Mouse (Mus musculus) testis, postnatal 10 days (tissue): ENCODE measurements around the gene Rom1.

Experiments
- DNase-seq: peaks from one replicate; pipeline ENCODE4 v3.0.0; 2021; ENCODE audit warnings: low spot score

Rom1 gene

DNA sequence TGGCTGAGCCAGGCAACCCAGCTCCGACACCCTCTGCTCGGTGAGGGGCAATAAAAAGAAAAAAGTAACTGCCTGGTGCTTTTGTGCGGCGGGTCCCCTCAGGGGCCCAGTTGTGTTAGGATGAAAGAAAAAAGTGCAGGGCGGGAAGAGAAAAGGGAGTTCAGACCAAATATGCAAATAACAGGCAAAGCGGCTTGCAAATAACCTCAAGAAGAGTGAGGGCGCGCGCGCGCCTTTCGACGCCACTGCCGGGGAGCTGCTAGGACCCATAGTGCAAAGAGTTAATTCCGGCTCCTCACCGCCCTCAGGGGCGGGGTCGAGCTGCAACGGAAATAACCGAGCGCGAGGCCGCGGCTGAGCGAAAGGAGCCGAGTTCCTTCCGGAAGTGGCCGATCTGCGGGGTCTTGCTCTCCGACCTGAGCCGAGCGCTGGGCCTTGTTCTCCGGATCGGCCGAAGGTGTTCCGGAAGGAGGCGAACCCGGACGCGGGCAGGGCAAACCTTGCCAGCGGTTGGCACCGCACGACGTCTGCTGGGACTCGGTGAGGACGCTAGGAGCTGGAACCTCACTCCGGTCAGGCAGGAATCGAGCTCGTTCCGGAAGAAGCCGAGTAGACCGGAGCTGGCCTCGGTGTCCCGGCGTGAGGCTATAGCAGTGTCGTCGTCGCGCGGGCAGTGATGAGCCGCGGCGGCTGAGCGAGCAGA is 12.5 kb upstream of the Rom1 start, which contains the start of gene Mta2:
TSS of gene Mta2 (plus strand) at position 361 of the 703 bp plus-strand sequence.
- DNase-seq = peak; percentile 98

DNA sequence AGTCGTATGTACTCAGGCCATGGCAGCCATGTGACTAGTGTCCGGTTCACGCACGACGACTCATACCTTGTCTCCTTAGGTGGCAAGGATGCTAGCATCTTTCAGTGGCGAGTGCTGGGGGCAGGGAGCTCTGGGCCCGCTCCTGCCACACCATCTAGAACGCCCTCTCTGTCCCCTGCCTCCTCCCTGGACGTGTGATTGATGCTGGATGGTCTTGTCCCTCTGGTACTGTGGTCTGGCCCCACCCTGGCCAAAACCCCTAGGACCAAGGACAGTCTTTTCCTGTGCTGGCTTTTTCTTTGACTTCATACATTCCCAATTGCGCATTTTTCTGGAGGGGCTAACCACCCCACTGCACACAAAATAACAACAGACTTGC is 12.0 kb upstream of the Rom1 start:
- no peak for DNase-seq

DNA sequence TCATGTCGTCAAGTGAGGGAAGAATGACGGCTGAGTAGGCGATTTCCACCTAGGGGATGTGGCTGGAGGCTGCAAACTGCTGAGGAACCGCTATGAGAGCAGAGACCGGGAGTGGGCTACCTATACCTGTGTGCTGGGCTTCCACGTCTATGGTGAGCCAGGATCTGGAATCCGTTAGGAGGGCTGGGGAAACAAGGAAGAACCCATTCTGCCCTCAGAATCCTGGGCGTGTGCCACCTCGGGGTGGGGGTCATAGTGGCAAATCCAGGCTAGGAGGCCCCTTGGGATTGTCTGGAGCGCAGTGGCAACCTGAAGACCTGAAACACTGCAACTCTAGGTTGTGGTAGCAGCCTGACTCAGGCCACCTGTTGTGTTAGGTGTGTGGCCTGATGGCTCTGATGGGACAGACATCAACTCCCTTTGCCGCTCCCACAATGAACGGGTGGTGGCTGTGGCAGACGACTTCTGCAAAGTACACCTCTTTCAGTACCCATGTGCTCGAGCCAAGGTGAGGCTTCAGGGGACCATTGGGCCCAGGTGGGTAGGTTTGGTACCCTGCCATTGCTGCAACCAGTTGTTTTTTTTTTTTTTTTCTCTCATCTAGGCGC is 11.5 kb upstream of the Rom1 start:
- no peak for DNase-seq

DNA sequence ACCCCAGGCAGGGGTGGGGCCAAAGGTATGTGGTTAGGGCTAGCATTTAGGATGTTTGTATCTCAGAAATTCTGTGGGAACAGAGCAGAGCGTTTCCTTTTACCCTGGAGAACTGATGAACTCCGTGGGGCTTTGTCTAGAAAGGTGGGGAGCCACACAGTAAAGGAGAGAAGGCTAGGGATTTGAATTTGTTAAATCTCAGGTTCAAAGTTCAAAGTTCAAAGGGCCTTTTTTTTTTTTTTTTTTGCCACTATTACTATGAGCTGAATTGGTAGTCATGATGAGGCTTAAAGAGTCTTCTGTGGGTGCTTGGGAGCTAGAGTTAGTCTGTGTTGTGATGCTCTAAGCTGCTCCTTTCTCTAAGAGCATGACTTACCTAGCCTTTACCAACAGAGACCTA is 7.6 kb upstream of the Rom1 start:
- no peak for DNase-seq

DNA sequence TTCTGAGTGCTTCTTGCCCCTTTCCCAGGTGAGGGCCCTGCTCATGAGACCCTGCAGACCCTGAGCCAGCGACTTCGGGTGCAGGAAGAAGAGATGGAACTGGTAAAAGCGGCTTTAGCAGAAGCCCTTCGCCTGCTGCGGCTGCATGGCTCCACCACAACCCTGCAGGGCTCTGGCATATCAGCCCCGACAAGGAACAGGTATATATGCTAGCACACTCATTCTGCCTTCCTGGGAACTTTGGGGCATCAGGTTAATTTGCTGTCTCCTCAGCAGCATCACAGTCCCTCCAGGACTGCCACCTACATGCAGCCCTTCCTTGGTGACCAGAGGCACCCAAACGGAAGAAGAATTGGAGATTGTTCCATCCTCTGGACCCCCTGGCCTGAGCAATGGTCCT is 1.6 kb upstream of the Rom1 start:
- no peak for DNase-seq

DNA sequence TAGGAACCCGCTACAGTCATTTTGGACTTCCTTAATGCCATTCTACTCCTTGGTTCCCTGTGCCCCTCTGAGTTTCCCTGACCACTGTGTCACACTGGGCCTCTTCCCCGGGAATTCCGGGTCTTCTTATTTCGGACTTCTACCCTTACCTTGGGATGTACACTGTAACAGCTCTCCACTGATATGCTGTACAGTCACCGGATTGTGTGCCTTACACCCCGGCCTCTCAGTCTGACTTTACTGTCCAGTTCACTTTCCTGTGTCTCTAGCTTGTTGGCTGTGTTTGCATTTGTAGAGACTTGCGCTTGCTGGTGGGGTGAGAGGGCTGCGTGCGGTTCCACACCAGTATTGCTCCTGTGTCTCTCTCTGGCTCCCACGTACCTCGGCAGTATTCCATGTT is 961 bp upstream of the Rom1 start:
- DNase-seq = no peak

DNA sequence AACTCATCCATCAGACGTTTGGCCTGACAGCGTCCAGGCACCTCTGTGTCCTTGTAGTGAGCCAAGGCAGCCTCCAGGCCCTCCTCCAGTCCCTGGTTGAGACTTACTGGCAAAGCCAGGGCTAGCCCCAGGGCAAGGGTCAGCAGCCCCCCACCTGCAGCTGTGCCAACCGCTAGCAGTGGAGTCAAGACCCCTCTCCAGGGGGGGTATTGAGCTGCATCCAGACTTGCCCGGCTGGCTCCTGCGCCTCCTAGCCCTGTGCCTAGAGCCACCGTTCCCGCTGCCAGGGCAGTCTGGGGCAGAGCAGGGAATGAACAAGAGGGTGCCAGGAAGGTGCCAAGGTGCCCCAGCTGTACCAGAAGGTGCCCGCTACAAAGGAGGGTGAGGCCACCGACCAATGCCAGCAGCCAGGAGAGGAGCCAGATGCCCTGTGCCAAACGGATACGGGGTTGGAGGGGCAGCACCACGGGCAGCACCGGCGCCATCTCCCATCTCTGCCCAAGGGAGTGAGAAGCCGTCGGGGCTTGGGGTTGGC is 400 bp downstream of the Rom1 start:
- no peak for DNase-seq

DNA sequence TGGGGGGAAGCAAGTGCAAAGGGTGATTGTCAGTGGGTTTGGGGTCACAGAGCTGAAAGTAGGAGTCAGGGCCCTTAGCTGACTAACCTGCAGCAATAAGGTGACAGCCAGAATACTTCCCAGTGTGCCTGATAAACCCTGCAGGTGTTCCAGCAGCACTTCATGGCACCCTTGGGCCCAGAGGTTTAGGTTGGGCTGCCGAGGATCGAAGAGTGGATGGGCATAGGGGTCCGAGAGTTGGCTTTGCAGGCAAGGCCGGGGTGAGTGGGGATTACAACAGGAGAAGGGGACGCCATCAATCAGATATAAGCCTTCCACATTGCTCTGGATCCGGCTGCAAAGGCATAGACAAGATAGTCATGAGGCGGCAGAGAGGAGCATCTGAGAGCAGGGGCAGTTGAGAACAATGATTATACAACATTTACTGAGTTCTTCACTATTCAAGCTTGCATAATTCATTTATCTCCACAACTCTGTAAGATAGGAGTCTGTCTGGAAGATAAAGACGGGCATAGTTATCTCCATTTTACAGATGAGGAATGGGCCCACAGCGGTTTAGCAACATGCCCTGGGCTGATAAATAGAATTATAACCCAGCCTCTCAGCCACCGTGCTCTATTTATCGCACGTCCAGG is 1.1 kb downstream of the Rom1 start:
- DNase-seq = no peak

DNA sequence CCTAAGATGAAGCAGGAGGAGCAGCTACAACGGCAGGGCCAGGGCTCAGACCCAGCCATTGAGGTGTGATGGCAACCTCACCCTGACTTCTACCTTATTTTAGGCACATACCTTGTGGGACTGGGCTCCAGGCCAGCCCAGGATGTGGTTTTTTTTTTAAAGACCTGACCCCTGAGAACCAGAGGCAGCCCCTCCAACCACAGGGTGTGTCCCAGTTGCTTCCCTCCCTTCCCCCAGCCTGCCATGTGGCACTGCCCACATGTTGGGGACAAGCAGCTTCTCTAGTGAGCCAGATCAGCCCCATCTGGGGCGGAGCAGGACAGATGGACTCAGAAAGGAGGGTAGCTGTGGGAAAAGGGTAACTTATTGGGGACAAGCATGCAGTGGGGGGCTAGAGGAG is 2.4 kb downstream of the Rom1 start:
- DNase-seq = no peak

DNA sequence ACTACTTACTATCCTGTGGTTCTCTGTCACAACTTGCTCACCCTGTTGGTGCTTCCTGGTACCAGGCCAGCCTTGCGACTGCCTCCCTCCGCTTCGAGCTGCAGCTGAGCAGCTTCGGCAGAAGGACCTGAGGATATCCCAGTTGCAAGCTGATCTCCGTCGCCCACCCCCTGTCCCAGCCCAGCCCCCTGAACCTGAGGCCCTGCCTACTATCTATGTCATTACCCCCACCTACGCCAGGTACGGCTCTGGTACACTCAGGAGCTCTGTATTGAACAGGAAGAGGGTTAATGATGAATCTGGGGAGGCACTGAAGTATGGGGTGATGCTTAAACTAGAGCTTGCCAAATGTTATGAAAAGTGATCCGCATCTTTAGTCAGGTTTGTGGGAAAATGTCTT is 7.4 kb downstream of the Rom1 start:
- no peak for DNase-seq

DNA sequence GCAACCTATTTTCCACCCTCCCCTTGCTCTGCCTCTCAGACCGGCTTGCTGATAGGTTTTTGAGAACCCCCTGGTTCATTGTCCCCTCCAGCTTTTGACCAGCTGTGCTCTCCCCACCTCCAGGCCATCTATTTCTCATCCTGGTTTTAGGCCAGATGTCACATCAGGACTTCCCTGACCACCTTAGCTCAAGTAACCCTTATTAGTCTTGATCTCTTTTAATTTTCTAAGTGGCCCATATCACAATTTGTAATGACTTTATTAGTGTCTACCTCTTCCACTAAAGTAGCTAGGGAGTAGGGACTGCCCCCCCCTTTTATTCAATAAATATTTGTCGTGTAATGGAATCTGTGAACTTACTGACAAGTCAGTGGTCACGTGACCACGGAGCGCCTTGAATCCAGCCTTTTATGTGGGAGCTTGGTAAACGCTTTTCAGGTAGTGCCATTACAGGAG is 8.3 kb downstream of the Rom1 start:
- DNase-seq = no peak

DNA sequence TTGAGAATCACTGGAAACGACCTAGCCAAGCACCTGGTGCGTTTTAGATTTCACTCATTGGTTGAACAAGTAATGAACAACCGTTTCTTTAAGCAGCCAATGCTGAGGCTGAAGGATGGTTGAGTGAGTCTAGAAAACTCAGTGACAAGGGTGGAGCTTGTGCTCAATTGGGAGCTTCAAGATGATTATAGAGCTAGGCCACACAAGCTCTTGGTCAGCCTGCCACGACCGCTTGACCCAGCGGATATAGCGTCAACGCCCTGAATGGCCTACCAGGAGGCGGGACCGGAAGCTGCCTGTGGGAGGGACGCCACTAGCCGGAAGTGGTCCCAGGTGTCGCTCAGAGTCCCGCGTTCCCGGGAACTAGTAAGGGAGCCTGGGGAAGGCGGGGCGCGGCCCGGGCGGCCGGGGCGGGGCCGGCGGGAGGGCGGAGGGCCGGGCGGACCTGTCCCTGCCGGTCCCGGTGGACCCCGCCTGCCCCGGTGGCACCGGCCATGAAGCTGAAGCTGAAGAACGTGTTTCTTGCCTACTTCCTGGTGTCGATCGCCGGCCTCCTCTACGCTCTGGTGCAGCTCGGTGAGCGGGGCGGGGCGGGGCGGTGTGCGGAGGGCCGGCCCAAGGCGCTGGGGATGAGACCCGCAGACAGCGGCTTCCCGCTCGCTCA is 9.0 kb downstream of the Rom1 start, which contains the start of gene B3gat3:
TSS of gene B3gat3 (plus strand) at position 302 of the 664 bp plus-strand sequence.
- DNase-seq = peak; percentile 94

DNA sequence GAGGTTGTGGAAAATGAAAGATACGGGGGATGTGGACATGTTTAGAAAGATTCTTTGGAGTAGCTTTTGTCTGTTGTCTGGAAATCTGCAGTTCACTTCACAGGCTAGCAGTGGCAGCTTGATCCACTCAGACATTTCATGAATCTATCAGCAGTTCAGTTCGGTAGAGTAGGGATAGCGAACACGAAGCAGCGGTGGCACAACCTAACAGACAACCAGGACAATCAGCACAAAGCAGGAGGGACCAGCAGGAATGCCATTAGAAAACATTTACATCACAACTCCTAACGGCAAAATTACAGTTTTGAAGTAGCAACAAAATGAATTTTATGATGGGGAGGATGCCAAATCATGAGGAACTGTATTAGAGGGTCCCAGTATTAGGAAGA is 9.5 kb downstream of the Rom1 start:
- DNase-seq = no peak

DNA sequence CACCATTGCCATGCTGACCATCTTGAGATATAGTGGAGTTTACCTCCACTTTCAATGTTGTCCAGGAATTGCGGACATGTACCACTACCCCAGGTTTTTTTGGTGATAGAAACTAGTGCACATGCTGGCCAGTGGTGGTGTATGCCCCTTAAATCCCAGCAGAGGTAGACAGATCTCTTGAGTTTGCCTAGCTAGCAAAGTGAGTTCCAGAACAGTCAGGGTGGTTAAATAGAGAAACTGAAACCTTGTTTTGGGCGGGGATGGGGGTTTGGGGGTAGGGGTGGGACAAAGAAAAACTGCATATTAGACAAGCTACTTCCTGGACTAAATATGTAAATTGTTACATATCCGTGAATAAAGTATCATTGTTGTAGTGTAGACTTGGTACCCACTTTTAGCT is 10.2 kb downstream of the Rom1 start:
- no peak for DNase-seq

DNA sequence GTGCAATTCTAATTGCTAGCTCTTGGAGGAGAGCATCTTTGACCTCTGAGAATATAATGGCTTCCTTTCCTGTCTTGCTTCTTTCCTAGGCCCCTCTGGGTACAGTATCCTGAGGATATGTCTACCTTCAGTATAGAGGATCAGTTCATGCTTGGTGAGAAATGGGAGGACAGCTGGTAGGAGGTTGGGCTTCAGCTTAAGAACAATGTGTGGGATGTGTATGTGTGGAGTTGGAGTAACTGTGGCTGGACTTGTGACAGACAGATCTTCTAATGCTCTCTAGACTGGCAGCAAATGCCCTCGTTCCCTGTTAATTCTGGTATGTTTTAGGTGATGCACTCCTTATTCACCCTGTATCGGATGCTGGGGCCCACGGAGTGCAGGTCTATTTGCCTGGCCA is 14.9 kb downstream of the Rom1 start:
- DNase-seq = no peak

DNA sequence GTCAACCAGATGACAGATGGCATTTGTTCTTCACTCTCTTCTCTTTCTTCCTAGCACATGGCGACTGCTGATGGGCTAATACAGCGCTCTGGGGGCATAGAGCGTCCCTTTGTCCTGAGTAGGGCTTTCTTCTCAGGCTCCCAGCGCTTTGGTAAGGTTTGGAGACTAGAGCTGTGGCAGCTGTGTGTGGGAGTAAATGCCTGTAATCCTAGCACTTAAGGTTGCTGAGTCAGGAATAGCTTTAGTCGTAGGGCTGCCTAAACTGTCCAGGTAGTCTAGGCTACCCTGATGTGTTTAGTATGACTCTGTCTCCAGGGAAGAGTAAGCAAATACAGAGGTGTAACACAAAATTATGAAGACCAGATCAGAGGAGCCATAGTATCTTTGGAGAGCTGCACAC is 17.3 kb downstream of the Rom1 start:
- DNase-seq = no peak

DNA sequence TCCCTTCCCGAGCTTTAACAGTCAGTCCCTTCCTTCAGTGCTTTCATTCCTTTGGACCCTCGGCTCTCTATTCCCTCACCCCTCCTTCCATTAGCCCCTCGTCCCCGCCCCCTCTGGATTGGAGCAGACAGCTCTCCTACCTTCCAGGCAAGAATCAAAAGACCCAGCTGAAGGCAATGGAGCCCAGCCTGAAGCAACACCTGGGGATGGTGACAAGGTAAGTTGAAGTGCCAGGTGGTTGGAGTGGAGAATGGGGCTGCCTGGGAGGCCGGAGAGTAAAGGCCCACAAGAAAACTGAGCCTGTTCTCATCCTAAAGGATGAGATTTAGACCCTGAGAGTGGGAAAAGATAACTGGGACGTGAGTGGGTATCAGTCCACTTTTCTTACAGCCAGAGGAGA is 20.6 kb downstream of the Rom1 start:
- no peak for DNase-seq

DNA sequence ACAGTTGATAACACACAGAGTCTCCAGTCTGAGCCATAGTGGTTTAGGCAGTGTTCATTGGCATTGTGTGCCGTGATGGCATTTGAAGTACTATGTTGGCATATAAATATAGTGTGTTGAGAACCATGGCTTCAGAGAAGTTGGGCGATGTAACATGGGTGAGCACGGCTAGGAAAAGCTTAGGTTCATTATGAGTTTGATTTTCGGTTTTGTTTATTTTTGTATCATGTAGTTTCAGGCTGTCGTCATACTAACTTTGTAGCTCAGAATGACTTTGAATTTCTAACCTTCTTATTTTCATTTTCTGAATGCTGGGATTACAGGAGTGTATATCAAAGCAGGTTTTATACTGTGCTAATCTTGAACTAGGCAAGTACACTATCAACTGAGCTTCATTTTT is 25.7 kb downstream of the Rom1 start:
- DNase-seq = no peak

DNA sequence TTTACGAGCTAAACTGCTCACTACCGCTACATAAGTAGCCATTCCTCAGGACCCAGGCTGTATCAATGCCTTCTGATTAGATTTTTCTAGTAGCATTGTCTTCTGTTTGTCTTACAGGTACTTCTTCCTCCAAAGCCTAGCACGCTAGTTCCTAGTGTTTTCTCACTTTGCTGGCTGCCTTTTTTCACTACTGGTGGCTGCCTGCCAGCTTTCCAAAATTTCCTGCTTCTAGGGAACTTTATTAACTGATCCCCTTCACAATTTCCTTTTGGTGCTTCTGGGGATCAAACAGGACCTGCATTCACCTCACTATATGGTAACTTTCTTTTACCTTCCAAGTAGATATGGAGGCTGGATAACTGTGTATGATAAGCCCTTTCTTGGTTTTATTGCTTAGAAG is 30.1 kb downstream of the Rom1 start:
- no peak for DNase-seq

DNA sequence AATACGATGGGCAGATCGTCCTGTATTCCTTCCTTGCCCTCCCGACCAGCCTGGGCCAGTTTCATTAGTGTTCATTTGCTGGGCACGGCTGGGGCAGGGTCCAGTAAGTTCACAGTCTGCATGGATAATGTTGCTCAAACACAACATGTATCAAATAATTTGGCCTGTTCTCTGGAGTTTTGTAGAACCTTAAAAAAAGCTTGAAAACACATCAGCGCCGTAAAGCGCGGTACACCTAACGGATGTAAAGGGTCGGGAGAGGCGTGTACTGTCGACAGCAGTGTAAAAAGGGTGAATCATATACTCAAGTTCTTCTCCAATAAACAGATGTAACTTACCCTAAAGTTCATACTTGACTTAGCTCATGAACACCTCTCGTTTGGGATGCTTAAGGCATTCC is 30.6 kb downstream of the Rom1 start:
- no peak for DNase-seq

DNA sequence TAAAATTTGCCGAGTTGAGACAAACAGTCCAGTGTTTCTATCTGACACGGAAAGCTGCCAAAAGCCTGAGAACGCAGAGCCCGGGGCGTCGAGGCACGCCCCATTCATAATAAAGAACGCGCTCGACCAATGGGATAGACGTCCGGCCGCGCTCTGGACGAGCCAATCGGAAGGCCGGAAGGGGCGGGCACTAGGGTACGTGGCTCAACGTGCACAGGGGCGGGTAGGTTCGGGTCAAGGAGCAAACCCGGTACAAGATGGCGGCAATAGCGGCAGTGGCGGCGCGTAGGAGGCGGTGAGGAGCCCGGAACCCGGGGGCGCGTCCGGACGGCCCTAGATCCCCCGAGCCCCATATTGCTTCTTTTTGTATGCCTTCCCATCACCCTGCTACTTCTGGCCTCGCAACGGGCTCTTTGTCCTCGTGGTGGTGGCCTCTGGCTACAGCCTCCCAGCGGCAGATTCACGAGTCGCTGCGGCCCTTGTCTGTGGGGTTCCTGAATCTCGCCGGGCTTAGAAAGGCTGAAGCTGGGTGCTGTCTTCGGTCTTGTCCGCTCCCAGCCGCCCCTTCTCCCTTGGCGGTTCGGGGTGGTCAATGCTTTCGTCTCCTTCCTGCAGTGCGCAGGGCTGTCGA is 31.2 kb downstream of the Rom1 start, which contains the start of gene Ganab:
TSS of gene Ganab (plus strand) at position 207 of the 631 bp plus-strand sequence.
- peak; percentile 96 for DNase-seq

DNA sequence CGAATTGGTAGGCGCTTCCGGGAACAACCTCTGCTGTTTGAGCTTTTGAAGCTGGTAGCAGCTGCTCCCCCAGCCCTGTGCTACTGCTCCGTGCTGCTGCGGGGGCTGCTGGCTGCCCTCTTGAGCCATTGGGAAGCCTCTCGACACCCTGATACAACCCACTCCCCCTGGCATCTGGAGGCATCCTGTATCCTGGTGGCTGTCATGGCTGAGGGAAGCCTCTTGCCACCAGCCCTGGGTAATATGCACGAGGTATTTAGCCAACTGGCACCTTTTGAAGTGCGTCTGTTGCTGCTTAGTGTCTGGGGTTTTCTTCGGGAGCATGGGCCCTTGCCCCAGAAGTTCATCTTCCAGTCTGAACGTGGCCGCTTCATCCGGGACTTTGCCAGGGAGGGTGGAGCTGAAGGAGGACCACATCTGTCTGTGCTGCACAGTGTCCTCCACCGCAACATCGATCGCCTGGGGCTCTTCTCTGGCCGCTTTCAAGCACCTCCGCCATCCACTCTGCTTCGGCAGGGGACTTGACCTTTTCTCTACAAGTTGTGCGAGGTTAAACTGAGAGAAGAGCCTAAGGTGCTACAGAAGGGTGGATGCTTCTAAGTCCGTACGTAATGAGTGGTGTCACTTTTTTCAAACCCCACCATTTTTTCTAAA is 31.8 kb downstream of the Rom1 start:
- DNase-seq = peak; percentile 77
